ENCODE assay signal across 22 mouse cellular contexts in the genomic region with DNA sequence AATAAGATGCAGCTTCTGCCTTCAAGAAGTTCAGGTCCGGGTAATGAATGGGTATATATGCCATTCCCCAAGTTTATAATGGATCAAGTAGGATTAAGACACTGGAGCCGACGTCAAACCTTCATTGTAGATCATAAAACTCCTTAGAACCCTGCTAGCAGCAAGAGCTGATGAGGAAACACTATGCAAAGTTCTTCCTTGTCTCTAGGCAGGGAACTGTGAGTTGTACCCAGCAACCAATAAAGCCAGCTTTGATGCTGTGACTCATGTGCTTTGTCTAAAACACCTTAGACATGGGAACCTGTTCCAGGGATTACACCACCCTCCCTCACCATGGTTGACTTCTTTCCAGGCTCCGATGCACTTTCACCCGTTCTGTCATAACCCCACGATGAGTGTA. TPM values are rescaled to one million over a fixed set of nuclear protein-coding genes. Genes with fewer than 3 reads are reported as not detected.
"Had no signal": no experiment of that assay in that cellular context is flagged by ENCODE, and none has a peak within 500 bp of the region (broad histone marks: within the 10 kb centered on the region; RNA-seq: fewer than 3 reads in every experiment).

No protein-coding gene starts in this region.

- DNase-seq: lung, adult 2 months; lung, postnatal 14 days; lung, postnatal 36 days; right cerebral cortex, postnatal 14 days; thymus, adult 18-20 months; thymus, postnatal 14 days; thymus, postnatal 36 days had no signal

- H3K9ac ChIP-seq: lung, embryonic 15.5 days; midbrain, embryonic 13.5 days; midbrain, embryonic 15.5 days; neural tube, embryonic 12.5 days; stomach, embryonic 15.5 days had no signal

- H3K36me3 ChIP-seq: lung, embryonic 15.5 days; midbrain, embryonic 13.5 days; midbrain, embryonic 15.5 days; neural tube, embryonic 12.5 days; stomach, embryonic 15.5 days had no signal

- H3K27me3 ChIP-seq: lung, embryonic 15.5 days; midbrain, embryonic 13.5 days; midbrain, embryonic 15.5 days; neural tube, embryonic 12.5 days; stomach, embryonic 15.5 days had no signal

- H3K27ac ChIP-seq: lung, embryonic 15.5 days; macrophage; midbrain, embryonic 13.5 days; midbrain, embryonic 15.5 days; neural tube, embryonic 12.5 days; stomach, embryonic 15.5 days had no signal

- H3K9me3 ChIP-seq: lung, embryonic 15.5 days; megakaryocyte, embryonic 14.5 days; midbrain, embryonic 13.5 days; midbrain, embryonic 15.5 days; neural tube, embryonic 12.5 days; stomach, embryonic 15.5 days had no signal

- H3K4me2 ChIP-seq: lung, embryonic 15.5 days; midbrain, embryonic 11.5 days; midbrain, embryonic 13.5 days; midbrain, embryonic 15.5 days; neural tube, embryonic 12.5 days; stomach, embryonic 15.5 days had no signal

- H3K4me3 ChIP-seq: lung, embryonic 15.5 days; megakaryocyte, embryonic 14.5 days; midbrain, embryonic 13.5 days; midbrain, embryonic 15.5 days; neural tube, embryonic 12.5 days; stomach, embryonic 15.5 days had no signal

- ATAC-seq: lung, postnatal 0 days; midbrain, embryonic 13.5 days; midbrain, embryonic 15.5 days had no signal

- H3K4me1 ChIP-seq: megakaryocyte, embryonic 14.5 days; midbrain, embryonic 13.5 days; midbrain, embryonic 15.5 days; neural tube, embryonic 12.5 days; stomach, embryonic 15.5 days had no signal

RNA-seq across cellular contexts. Expression of gene Lyg1, which starts 11.2 kb away (rescaled TPM):
- total RNA-seq: megakaryocyte progenitor cell, adult 5-6 weeks; midbrain, postnatal 0 days; monocyte, adult 5-6 weeks; neutrophil, adult 5-6 weeks had no signal
- polyA plus RNA-seq: lung, embryonic 15.5 days; lung, postnatal 0 days; macrophage; midbrain, embryonic 11.5 days; midbrain, embryonic 13.5 days; midbrain, embryonic 15.5 days; midbrain, postnatal 0 days; neural tube, embryonic 12.5 days; neural tube, embryonic 14.5 days; spleen, adult 2 months; stomach, embryonic 15.5 days had no signal

RNA-seq across cellular contexts. Expression of gene Lyg2, which starts 52.5 kb away (rescaled TPM):
- total RNA-seq: megakaryocyte progenitor cell, adult 5-6 weeks; midbrain, postnatal 0 days; monocyte, adult 5-6 weeks; neutrophil, adult 5-6 weeks had no signal
- polyA plus RNA-seq: lung, adult 2 months; lung, embryonic 15.5 days; lung, postnatal 0 days; macrophage; midbrain, embryonic 11.5 days; midbrain, embryonic 13.5 days; midbrain, embryonic 15.5 days; neural tube, embryonic 12.5 days; neural tube, embryonic 14.5 days; spleen, adult 2 months; stomach, embryonic 15.5 days had no signal
